Mouse (Mus musculus) erythroid progenitor cell, adult 5-6 weeks (primary cell): ENCODE data around the gene Tmem220. TPM values are rescaled to one million over a fixed set of nuclear protein-coding genes. Genes with fewer than 3 reads are reported as not detected.

Source experiments
- total RNA-seq, 2 experiments: library from RNA; stranded (forward) in 1 of 2; stranded (reverse) in 1 of 2; fragments of 150-400 nt in 1 of 2; fragments of 186-747, 209-891 nt in 1 of 2; gene quantifications; 2 replicates each; pipeline versions ENCODE4 v1.2.3 to v1.2.4; 2015 to 2017; ENCODE audit warnings: low replicate concordance in 2 of 2

The Tmem220 gene
- total RNA-seq, 2 experiments from 2014 or later: 3.8 TPM; not detected in 1

Other genes starting within 250 kb of the Tmem220 start
- gene Pirt, start 113.2 kb upstream of the Tmem220 start, total RNA-seq (2015; ENCODE audit: low replicate concordance): not detected in 2 replicates
- gene Pirt, start 113.2 kb upstream of the Tmem220 start, total RNA-seq (2017; ENCODE audit: low replicate concordance): not detected in 2 replicates
- gene Tmem238l, start 68.5 kb upstream of the Tmem220 start, total RNA-seq (2015; ENCODE audit: low replicate concordance): not detected in 2 replicates
- not detected in 2 replicates for gene Tmem238l, start 68.5 kb upstream of the Tmem220 start, total RNA-seq (2017; ENCODE audit: low replicate concordance)
- gene Adprm, start 27.4 kb downstream of the Tmem220 start, total RNA-seq (2015; ENCODE audit: low replicate concordance): 5.0 and 34.8 TPM in 2 replicates
- 3.2 and 8.5 TPM in 2 replicates for gene Adprm, start 27.4 kb downstream of the Tmem220 start, total RNA-seq (2017; ENCODE audit: low replicate concordance)
- gene Sco1, start 27.5 kb downstream of the Tmem220 start, total RNA-seq (2015; ENCODE audit: low replicate concordance): 2.5 TPM in 1 of 2 replicates, not detected in the other
- gene Sco1, start 27.5 kb downstream of the Tmem220 start, total RNA-seq (2017; ENCODE audit: low replicate concordance): 2.2 and 2.9 TPM in 2 replicates
- not detected in 2 replicates for gene Myh3, start 53.1 kb downstream of the Tmem220 start, total RNA-seq (2015; ENCODE audit: low replicate concordance)
- not detected in 2 replicates for gene Myh3, start 53.1 kb downstream of the Tmem220 start, total RNA-seq (2017; ENCODE audit: low replicate concordance)
- not detected in 2 replicates for gene Myh2, start 145.9 kb downstream of the Tmem220 start, total RNA-seq (2015; ENCODE audit: low replicate concordance)
- gene Myh2, start 145.9 kb downstream of the Tmem220 start, total RNA-seq (2017; ENCODE audit: low replicate concordance): not detected in 2 replicates
- not detected in 2 replicates for gene Myh1, start 174.9 kb downstream of the Tmem220 start, total RNA-seq (2015; ENCODE audit: low replicate concordance)
- gene Myh1, start 174.9 kb downstream of the Tmem220 start, total RNA-seq (2017; ENCODE audit: low replicate concordance): not detected in 2 replicates
- not detected in 2 replicates for gene Myh4, start 212.9 kb downstream of the Tmem220 start, total RNA-seq (2015; ENCODE audit: low replicate concordance)
- gene Myh4, start 212.9 kb downstream of the Tmem220 start, total RNA-seq (2017; ENCODE audit: low replicate concordance): not detected in 2 replicates